Mouse (Mus musculus) naive thymus-derived CD4-positive, alpha-beta T cell, adult 2 months (primary cell): Measurements from ENCODE around the gene Irgq.
"Not testable (repeated sequence)": the region's sequence is repeated elsewhere in the genome, so short reads cannot be mapped to it uniquely, and the experiment has no call there.

Experiments
- DNase-seq: peaks from one replicate; pipeline ENCODE4 v3.0.0-alpha.2; 2011; ENCODE audit warnings: low read depth

Gene Irgq

DNA sequence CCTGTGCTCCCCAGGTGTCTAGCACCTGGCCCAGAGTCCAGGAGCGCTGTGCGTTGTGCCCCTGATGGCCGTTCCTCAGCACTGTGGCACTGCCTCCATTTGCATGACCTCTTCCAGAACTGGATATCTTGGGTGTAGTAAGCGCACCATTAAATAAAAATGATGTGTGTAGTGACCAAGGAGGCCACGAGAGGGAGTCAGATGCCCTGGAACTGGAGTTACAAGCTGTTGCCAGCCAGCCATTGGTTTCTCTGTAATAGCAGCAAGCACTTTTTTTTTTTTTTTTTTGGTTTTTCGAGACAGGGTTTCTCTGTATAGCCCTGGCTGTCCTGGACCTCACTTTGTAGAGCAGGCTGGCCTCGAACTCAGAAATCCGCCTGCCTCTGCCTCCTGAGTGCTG is 14.2 kb upstream of the Irgq start:
- not testable (repeated sequence) for DNase-seq

DNA sequence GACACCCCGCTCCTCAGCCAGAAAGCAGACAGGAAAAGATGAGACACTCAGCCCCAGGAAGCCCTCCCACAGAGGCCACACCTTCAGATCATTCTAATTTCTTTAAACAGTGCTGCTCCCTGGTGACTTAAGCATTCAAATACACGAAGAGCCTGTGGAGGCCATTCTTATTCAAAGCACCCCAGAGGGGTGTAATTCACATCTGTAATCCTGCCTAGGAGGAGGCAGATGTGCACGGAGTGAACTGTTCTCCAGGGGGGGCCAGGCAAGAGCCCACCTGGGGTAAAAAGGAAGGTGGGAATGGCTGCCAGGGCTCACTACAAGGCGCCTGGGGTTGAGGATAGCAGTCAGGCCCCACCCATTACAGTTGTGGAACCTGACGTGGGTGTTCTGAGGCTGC is 13.4 kb upstream of the Irgq start:
- no peak for DNase-seq

DNA sequence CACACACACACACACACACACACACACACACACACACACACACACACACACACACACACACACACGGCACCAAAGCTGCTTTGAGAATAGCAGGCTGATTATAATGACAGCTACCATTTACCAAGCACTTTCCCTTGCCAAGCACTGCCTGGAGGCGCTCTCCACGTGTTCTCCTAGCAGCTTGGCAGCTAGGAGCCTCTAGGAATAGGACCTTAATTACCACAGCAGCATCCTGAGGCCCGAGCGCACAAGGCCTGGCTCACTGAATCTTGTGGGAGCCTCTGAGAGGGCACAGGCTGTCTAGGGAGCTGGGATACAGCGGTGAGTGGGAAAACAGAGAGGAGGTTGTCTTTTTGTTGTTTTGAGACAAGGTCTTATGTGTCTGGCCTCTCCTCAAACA is 12.8 kb upstream of the Irgq start:
- no peak for DNase-seq

DNA sequence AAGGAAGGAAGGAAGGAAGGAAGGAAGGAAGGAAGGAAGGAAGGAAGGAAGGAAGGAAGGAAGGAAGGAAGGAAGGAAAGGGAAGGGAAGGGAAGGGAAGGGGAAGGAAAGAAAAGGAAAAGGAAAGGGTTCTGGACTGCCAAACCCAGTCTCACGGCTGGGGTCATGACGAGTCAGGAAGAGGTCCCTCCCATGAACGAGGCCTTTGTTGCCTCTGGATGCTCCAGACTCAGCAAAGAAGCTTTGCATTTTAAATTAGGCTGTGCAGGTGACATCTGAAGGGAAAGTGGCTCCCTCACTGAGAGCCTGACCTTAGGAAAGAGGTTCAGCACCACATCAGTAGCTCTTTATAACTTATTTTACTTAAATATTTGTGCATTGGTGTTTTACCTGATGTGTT is 11.4 kb upstream of the Irgq start:
- no peak for DNase-seq

DNA sequence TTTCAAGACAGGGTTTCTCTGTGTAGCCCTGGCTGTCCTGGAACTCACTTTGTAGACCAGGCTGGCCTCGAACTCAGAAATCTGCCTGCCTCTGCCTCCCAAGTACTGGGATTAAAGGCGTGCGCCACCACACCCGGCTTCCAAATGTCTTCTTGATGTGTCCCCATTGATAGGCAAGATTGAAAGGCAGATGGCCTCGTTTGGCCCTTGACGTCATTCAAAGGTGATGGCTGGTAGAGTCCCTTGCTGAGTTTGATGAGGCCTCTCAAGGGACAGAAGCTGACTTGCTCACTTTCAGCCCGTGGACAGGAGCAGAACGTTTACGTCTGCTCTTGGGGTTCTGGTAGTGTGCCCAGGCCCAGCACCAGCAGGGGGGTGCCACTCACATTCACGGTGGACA is 10.4 kb upstream of the Irgq start:
- DNase-seq, result not testable (repeated sequence)

DNA sequence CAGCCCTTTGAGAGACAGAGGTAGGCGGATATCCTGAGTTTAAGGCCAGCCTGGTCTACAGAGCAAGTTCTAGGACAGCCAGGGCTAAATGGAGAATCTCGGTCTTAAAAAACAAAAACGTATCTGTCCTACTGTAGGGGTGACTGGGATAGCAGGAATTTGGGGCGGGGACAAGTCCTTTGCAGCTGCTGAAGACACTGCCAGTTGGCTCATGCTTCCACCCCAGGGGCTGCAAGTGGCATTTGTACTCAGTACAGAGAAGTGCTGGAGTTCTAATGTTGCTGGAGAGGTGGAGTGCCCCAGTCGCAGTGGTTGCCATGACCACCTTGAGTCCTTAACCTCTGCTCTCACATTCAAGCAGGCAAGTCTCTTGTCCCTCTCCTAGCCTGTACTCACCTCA is 7.7 kb upstream of the Irgq start:
- no peak for DNase-seq

DNA sequence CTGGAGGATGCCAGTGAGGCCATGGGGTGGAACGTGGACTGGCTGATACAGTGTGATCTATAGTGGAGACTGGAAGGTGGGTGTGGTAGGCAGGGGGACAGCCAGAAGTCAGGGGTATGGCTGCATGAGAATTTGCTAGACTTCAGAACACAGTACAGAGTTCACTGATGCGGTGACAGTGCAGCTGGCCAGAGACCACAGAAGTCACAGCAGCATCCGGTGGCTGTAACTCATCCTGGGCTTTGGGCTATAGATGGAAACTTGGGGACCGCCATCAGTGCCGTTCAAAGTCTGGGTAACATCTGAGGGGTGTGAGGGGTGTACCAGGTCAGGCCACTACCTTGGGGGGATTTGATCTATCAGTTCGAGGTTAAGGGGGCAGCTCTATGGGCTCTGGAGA is 6.8 kb upstream of the Irgq start:
- no peak for DNase-seq

DNA sequence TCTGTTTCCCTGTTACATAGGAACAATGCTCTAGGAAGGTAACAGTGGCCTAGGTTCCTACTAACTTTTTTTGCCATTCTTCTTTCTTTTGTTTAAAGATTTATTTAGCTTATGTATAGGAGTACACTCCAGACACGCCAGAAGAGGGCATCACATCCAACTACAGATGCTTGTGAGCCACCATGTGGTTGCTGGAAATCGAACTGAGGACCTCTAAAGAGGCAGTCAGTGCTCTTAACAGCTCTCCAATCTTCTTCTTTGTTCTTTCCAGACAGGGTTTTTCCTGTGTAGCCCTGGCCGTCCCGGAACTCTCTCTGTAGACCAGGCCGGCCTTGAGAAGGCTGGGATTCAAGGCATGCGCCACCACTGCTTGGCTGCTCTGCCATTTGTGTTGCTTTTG is 5.5 kb upstream of the Irgq start:
- no peak for DNase-seq

DNA sequence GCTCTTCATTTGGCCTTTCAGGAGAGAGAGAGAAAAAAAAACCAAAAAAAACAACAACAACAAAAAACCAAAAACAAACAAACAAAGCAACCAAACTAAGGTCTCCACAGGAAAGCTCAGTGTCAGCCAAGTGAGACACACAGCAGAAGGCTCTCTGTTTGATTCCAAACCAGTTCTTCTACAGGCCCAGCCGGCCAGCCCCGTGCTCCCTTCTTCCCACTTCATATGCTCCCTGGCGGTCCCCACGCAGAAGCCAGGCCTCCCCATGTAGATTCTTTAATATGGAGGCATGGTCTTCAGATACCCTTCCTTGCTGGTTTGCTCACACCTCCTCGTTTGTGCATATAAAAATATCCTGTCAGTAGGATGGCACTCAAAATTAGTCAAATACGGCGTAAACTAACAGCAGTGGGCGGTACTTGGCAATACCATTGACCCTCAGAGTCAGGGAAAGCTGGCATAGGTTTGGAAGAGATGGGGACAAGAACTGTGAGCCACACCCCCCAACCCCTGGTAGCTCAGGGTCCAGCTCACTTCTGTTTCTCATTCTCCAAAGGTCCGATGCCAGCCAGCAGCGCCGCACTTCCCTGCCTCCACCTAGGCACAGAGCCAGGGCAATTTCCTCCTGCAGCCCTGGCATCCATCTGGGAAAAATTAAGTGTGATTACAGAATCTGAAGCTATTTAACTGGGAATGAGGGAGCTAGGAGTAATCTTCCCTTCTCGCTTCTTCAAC is 4.6 kb upstream of the Irgq start:
- no peak for DNase-seq

DNA sequence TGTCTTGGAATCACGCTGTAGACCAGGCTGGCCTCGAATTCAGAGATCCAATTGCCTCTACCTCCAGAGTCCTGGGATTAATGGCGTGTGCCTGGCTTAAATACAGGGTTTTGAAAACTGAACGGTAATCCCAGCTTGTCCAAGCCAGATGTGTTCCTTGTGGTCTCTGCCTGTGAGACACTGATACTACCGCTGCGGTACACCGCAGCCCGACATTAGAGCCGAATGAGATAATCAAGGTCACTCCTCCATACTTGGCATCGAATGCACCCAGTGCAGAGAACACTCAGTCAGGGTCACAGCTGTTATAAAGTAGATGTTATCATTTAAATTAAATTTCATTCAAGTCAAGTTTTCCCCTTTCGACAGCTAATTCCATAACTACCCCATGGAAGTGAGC is 1.6 kb upstream of the Irgq start:
- no peak for DNase-seq

DNA sequence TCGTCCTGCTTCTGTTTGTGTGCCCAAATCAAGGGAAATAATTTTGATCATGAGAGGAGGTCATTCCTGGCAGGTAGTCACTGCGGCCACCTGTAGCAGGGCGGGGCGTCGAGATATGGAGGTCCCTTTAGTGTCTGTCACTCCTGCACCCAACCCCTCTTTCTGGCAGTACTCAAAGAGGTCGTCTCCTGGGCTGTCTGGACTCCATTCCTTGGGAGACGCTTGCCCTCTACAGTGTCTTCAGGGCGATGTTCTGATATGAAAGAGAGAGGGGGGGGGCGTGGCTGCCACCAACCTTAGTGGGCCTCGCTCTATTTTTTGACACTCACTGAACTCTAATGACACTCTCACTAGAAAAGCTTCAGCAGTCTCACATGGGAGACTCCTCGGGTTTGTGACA is 909 bp upstream of the Irgq start:
- DNase-seq, result no peak

DNA sequence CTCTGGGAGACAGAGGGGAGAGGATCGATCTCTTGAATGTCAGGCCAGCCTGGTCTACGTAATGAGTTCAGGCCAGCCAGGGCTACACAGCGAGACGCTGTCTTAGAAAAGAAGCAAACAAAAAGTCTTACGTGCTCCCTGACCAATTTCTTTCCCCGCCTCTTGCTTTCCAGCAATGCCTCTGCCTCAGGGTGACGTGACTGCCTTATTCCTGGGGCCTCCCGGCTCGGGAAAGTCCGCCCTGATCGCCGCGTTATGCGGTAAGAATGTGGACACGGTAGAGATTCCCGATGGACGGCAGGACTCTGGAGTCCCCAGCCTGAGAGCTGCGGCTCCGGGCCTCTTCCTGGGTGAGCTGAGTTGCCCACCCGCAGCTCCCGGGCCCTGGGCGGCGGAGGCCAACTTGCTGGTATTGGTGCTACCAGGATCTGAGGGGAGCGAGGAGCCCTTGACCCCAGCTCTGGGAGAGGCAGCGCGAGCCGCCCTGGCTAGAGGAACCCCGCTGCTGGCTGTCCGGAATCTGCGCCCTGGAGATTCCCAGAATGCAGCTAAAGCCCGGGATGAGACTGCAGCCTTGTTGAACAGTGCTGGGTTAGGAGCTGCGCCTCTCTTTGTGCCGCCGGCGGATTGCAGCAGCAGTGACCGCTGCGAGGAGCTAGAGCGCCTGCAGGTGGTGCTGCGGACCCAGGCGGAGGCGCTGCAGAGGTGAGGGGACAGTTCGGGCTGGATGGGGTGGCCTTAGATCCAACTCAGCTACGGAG is 902 bp downstream of the Irgq start:
- peak; percentile 70 for DNase-seq

DNA sequence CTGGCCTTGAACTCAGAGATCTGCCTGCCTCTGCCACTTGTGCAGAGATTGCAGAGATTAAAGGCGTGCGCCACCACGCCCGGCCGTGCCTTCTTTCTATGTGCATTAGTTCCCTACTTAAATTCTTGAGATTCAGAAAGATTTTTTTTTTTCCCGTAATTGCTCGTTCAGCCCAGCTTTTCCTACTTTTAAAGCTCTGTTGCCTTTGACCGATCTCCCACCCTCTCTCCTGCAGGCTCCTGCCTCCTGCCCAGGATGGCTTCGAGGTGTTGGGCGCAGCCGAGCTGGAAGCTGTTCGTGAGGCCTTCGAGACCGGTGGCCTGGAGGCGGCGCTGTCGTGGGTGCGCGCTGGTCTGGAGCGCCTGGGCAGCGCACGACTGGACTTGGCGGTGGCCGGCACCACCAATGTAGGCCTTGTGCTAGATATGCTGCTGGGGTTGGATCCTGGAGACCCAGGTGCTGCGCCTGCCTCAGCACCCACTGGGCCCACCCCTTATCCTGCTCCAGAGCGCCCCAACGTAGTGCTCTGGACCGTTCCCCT is 2.6 kb downstream of the Irgq start:
- no peak for DNase-seq

DNA sequence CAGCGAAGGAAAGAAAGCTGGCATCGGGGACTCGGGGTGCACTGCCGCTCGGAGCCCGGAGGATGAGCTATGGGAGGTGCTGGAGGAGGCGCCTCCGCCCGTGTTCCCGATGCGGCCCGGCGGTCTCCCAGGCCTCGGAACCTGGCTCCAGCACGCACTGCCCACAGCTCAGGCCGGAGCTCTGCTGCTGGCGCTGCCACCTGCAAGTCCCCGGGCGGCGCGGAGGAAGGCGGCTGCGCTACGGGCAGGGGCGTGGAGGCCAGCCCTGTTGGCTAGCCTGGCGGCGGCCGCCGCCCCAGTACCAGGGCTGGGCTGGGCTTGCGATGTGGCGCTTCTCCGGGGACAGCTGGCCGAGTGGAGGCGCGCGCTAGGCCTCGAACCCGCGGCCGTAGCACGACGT is 3.3 kb downstream of the Irgq start:
- DNase-seq, result no peak

DNA sequence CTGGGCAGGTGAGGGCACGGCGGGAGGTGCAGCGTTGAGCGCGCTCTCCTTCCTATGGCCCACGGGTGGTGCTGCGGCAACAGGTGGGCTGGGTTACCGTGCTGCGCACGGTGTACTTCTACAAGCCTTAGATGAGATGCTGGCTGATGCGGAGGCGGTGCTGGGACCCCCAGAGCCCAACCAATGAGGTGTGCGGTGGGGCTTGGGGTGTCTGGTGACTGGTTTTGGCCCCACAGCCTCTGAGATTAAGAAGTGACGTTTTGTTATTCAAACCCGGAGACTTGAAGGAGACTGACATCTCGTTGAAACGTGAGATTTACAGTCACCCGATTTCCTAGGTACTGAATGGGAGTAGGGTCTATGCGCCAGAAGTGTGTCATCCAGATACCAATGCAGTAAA is 3.8 kb downstream of the Irgq start:
- DNase-seq, result no peak

DNA sequence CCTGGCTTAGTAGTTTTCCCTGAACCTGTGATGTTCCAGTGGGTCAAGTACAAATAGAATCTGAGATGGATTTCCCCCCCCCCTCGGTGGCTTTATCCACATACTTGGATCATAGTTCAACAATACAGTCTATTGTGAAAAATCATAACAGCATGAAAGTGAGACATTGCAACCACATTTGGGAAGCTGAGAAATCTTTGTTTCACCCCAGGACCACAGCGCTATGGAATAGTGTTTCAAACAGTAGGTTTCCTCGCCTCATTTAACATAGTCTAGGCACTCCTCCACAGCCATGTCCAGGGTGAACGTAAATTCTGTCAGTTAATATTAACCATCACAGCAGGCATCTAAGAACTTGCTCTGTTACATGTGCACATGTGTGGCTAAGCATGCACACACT is 6.6 kb downstream of the Irgq start:
- DNase-seq, result no peak

DNA sequence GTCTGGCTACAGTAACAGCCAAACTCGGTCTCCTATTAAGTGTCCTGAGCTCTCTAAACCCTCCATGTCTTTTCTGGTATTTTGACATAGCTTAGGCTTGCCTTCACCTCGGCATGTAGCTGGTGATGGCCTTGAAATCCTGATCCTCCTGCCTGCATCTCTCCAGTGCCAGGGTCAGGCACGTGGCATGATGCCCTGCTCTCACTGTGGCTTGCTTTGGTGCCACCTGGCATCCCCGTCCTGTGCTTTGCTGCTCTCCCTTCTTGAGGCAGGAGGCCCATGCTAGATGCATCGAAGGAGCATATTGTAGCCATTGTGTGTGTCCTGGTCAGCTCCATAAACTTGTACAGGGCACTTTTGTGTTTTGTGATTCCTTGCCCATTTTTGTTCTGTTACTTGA is 7.1 kb downstream of the Irgq start:
- no peak for DNase-seq

DNA sequence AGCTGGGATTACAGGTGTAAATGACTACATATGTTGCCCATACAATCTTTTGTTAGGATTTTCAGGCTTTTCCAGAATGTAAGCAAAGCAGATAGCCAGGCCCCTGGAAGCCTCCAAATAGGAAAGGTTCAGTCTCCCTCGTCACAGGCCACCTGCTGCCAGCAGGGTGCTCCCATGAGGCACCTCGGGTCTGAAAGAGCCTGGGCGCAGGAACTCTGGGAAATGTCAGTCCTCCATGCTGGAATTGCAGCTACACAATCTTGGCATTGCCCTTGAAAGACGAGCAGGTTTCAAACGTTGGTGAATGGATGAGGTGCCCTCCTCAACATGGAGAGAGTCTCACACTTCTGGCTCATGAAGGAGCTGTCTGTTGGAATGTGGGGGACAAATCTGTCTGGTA is 7.7 kb downstream of the Irgq start:
- no peak for DNase-seq

DNA sequence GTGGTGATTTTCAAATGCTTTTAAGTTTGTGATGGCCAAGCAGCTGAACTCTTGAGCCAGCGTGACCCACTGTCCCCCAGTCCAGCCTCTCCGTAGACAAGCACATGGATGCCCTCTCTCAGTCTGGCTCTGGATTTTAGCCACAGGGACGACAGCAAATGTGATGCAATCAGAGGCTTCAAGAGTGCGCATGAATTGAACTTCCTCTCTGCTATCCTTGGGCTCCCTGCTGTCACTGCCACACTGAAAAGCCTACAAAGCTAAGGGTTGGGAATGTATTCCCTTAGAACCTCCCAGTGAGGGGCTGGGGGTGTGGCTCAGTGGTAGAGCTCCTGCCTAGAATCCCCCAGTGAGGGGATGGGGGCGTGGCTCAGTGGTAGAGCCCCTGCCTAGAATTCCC is 8.2 kb downstream of the Irgq start:
- no peak for DNase-seq

DNA sequence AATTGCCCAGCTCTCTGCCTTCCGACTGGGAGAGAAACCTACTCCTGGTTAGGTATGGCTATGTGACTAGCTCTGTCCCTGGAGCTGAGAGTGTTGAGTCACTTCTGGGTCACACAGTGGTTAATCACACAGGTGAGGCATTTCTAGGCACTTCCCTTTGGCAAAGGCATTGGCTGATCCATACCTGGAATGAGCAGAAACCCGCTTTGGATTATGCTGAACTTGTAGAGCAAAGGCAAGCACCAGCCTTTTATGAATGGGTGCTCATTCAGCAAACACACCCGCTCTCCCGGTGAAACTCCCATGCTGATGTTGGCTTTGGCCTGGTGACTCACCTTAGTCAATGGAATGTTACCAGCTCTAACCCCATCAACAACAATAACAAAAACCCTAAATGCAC is 9.2 kb downstream of the Irgq start:
- DNase-seq, result no peak

DNA sequence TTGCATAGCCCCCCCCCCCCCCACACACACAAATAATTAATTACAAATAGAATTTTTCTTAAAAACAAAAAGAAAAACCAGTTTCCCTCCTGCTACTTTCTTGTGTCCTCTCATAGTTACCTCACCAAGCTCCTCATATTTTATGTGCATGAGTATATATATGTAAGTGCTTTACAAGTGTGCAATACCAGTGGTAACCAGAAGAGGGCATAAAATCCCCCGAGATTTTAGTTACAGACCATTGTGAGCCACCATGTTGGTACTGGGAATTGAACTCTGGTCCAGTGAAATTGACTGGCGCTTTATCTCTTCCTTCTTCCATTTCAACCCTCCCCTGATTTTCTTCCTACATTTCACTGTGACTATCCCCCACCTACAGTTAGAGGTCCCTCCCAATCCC is 14.0 kb downstream of the Irgq start:
- DNase-seq, result peak; percentile 50

DNA sequence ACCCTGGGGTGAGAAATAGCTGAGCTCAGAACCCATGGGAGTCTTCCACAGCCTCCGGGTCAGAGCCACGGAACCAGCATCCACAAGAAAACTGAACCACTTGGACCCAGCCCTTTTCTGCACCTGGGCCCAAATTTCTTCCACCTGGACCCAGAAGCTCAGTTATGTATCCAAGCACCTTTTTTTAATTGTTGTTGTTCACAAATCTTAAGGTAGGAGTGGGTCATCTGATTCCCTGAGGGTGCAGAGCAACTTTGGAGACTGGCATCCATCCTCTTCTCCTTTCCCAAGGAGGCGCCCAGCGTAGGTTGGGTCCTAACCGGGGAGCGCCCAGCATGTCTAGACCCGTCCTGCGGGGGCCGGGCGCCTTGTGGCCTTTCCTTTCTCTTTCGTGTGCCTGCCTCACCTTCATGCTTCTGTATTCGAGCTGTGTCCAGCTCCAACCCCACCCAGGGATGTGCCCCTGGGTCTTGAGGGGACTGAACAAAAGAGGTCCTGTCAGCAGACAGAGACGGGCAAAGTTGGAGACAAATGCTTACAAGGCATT is 15.7 kb downstream of the Irgq start, which contains the start of the genes Pinlyp and Xrcc1:
Pinlyp (minus strand) TSS at position 51 of the 547 bp plus-strand sequence.
Xrcc1 (plus strand) TSS at position 222 of the 547 bp plus-strand sequence.
- DNase-seq, result no peak
